Mouse (Mus musculus) kidney, postnatal 4 days (tissue): ENCODE data around the gene Fzd4.

Experiments used
- DNase-seq, 2 experiments: peaks; one replicate each; pipeline ENCODE4 v3.0.0; 2021; ENCODE audit warnings: mixed read lengths in 2 of 2

Gene Fzd4

DNA sequence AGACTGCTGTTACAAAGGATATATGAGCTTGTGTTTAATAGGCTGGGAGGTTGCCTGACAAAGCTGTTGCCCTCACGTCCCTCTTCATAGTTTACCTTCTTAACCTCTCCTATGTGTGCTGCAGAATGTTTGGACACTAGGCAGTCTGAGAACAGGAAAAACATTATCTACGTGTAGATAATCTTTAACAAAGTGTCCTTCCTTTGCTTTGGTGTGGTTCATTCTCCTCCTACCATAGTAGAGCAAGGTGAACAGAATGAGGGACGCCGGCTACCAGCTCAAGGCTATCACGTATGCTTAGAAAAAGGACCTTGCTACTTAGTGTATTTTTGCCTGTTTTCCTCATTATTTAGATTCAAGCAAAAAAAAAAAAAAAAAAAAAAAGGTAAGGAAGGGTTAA, 24.6 kb downstream of the Fzd4 start:
- no peak for DNase-seq

DNA sequence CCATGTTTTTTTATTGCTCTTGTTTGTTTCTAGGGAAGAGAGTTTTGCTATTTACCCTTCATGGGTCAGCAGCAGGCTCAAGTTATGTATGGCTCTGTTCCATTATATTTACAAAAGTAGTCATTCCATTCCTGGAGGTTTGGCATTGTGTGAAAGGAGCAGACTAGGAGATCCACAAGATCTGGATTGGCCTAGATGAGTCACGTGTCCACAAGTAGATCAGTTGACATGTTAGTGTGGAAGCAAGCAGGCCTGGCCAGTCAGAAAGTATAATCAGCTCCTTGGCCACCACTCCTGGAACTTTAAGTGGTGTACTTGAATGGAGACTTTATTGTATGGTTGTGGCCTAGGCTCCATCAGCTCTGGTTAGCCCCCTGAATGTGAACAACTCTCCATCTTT, 25.2 kb downstream of the Fzd4 start:
- DNase-seq: no peak

- DNase-seq: no peak
Measured at GRCm38 (mm10) chr7:89431185-89431584, 27.0 kb downstream of the Fzd4 start.

DNA sequence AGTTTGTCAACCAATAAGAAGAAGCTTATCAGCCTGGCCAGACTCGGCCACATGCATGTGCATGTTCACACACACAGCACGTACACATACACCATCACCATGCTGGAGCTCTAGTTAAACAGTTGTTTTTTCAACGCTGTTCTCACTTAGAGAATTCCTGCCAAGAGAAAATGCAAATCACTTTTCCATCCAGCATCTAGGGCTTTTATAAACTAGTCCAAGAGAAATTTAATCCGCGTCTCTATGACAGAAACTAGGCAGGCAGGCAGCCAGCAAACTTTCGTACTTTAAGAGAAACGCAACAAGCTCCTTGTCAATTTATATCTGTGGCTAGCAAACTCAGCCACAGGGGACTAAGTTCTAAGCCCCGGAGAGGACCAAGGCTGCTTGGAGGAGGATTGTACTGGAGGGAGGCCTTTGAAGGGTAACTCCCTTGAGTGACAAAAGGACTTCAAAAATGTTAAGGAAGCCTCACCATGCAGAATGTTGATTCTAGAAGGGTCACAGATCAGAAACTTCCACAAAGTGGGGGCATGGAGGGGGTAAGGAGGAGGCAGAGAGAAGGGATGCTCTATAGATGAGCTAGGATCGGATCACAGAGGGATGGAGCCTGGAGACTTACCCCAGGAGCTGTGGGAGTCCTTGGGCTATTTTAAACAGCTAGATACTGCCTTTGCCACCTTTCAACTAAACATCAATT, 29.2 kb downstream of the Fzd4 start:
- peak; percentile 66 to 71 for DNase-seq

DNA sequence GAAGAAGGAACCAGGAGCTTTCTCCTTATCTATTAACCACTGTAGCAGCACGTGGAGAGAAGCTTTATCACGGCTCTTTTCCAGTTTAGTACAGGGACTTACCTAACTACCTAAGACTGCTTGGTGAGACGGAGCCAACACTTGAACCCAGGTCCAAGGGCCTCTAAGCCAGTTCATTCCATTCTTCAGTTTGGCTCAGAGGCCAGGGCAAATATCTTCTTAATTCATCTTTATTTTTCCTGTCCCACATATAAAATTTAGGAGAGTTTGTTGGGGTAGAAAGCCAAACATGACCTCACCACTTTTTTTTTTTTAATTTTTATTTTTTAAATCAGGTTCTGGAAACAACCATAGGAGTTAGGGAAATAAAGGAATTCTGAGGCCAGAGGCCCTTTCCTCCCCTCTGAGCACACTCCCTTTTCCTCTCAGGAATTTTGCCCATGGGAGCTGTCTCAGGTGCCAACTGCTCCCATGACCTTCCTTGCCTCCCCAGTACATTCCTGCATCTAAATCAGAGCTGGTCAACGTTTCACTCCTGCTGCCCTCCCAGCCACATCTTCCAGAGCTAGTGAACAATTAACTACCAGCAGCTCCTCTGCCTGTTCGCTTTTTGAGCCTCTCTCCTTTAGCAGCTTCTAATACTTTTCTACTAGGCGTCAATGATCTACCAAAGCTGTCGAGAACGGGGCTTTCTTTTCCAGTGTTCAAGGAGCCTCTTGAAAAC, 29.9 kb downstream of the Fzd4 start:
- peak; percentile 65 to 75 for DNase-seq

- no peak for DNase-seq
Measured at GRCm38 (mm10) chr7:89436404-89436803, 32.2 kb downstream of the Fzd4 start.

GRCm38 (mm10) chr7:89437589-89437988, 33.4 kb downstream of the Fzd4 start:
- peak; percentile 69 to 76 for DNase-seq

- DNase-seq: no peak
Measured at GRCm38 (mm10) chr7:89441291-89441690, 37.1 kb downstream of the Fzd4 start.

- no peak for DNase-seq
Measured at GRCm38 (mm10) chr7:89442242-89442641, 38.1 kb downstream of the Fzd4 start.

DNA sequence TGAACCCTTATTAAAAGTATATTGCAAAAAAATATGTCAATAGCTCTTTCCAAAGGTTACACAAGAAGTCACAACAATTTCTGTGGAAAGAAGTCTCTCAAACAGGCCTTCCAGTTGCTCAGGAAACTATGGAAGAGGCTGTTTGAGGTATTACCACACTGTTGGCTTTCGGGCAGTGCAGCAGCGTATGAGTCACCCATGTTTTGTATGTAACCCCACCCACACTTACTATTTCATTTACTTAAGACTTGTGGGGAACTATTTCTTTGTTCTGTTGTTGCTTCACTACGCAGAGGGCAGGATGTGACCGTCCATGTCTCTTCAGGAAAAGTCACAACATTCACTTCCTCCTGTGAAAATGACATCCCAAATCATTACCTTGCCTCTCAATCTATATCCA, 41.0 kb downstream of the Fzd4 start:
- no peak for DNase-seq

GRCm38 (mm10) chr7:89450312-89450711, 46.2 kb downstream of the Fzd4 start:
- no peak for DNase-seq

DNA sequence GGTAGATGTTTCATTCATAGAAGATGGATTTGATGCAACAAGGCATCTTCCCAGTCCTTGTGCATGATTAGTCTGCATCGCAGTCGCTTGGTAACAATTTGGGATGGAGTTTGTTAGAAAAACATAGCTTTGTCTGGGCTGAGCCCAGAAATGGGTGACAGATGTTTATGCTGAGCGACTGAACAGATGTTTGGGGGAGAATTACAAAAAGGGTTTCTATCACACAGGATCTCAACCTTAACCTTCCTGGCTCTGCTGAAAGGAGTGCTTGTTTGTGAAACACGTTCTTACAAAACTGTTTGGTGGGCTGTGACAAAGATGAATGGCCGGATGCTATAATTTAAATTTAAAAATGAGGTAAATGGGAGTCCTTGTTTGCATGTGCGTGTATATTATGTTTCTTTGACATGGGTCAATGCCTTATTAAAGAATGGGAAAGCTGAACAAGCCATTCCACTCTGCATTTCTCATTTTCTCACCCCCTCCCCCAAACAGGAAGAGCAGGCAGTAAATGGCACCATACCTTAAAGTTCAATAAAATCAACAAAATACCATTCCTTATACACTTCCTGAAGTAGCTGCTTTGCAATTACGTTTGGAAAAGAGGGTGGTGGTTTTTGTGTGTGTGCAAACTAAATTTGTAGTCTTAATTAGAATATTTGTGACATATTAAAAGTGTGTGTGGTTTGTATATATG, 52.4 kb downstream of the Fzd4 start:
- DNase-seq: no peak

DNA sequence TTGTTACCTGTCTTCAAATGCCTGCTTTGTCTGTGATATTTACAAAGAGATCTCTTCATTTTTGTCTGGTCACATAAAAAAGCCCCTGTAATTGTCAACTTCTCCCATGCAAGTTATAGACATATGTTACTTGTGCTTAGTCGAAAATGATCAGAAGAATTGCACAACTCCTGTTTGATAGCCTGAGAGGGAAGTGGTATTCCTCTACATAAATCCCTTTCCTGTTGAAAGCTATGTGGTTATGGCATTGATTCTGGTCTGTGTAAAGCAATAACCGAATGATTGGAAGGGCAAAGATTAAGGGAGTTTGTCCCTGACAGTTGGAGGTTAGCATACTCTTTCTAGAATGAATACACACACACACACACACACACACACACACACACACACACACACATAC, 55.5 kb downstream of the Fzd4 start:
- no peak for DNase-seq

GRCm38 (mm10) chr7:89460911-89461310, 56.8 kb downstream of the Fzd4 start:
- no peak for DNase-seq

GRCm38 (mm10) chr7:89461351-89461750, 57.2 kb downstream of the Fzd4 start:
- DNase-seq: no peak
